Mouse (Mus musculus): Measurements from ENCODE around the gene Bdkrb2. TPM values are rescaled to one million over a fixed set of nuclear protein-coding genes. Genes with fewer than 3 reads are reported as not detected.
A peak's percentile ranks its signal among the peaks of the same experiment; 100 is the strongest.

Gene Bdkrb2
- polyA plus RNA-seq, 1 experiment from 2014 or later, result 0.66 TPM

DNA sequence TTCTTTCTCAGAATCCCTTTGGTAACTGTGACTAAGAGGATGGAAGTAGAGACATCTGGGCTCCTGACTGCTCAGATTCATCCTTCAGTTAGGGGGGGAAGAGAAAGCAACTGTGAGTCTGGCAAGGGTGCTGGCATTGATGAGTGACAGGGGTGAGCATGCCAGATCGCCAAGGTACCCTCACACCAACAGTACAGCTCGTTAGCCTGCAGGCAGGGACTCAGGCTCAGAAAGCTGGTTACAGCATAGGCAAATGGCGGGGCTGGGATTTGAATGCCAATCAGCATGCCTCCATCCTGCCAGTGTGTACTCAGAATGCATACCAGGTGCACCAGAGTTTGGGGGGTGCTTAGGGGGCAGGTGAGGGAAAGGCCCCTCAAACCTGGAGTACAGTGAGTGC lies 8.8 kb downstream of the Bdkrb2 start:
- ATAC-seq (ENCODE audit: low FRiP score, low read depth), result no peak
- Histone ChIP-seq H3K9me3 (no peaks in the 10 kb centered on the region), H3K36me3 (no peaks in the 10 kb centered on the region), H3K9ac (replicated peaks) (no peak overlapping the region), H3K4me3 (no peak overlapping the region), H3K27me3 (no peaks in the 10 kb centered on the region), H3K4me1 (no peaks in the 10 kb centered on the region), H3K27ac (replicated peaks) (no peak overlapping the region), H3K4me2 (replicated peaks) (no peak overlapping the region)
- 72% methylated on average over 3 of the region's 3 CpGs for WGBS

DNA sequence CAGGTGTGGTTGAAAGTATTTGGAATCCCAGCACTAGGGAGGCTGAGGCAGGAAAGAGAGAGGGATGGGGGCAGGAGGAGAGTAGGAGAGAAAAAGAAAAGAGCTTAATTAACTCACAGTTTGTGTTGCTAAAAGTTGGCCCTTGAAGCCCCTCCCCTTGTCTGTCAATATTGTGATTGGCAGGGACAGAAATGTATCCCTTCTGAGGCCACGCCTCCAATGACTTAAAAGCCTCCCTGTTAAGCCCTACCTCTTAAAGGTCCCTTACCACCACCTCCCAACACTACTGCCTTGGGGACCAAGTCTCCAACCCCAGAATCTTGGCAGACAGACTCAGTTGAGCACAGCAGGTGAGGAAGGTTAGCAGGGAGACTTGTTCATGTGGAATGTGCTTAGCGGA lies 9.6 kb downstream of the Bdkrb2 start:
- H3K36me3 ChIP-seq, result no peaks in the 10 kb centered on the region
- H3K4me2 ChIP-seq (replicated peaks), result no peak overlapping the region
- 79% methylated on average over 2 of the region's 2 CpGs for WGBS
- ATAC-seq (ENCODE audit: low FRiP score, low read depth), result no peak
- H3K9me3 ChIP-seq, result no peaks in the 10 kb centered on the region
- no peak overlapping the region for H3K9ac ChIP-seq (replicated peaks)
- H3K27me3 ChIP-seq, result no peaks in the 10 kb centered on the region
- no peaks in the 10 kb centered on the region for H3K4me1 ChIP-seq
- no peak overlapping the region for H3K27ac ChIP-seq (replicated peaks)
- H3K4me3 ChIP-seq, result no peak overlapping the region

DNA sequence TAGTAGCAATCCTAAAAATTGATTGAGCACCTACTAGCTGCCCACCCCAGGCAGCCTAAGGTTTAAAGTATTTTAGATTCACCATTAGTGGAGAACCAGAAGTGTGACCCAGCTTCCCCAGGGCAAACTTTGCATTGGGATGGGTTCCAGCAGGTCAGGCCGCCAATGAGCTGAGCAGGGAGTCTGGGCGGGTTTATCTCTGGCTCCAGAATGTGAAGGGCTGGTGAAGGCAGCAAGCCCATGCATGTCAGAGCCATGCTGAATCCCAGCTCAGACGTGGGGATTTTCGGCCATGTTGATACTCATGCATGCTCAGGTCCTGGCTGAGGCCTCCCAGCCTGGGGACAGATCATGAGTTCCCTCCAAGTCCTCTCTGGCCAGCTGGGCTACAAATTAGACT lies 11.3 kb downstream of the Bdkrb2 start:
- no peaks in the 10 kb centered on the region for H3K27me3 ChIP-seq
- no peak overlapping the region for H3K27ac ChIP-seq (replicated peaks)
- H3K4me1 ChIP-seq, result no peaks in the 10 kb centered on the region
- 91% methylated on average over 4 of the region's 4 CpGs for WGBS
- H3K4me2 ChIP-seq (replicated peaks), result no peak overlapping the region
- no peak overlapping the region for H3K9ac ChIP-seq (replicated peaks)
- no peak overlapping the region for H3K4me3 ChIP-seq
- ATAC-seq (ENCODE audit: low FRiP score, low read depth), result no peak
- no peaks in the 10 kb centered on the region for H3K9me3 ChIP-seq
- H3K36me3 ChIP-seq, result no peaks in the 10 kb centered on the region

DNA sequence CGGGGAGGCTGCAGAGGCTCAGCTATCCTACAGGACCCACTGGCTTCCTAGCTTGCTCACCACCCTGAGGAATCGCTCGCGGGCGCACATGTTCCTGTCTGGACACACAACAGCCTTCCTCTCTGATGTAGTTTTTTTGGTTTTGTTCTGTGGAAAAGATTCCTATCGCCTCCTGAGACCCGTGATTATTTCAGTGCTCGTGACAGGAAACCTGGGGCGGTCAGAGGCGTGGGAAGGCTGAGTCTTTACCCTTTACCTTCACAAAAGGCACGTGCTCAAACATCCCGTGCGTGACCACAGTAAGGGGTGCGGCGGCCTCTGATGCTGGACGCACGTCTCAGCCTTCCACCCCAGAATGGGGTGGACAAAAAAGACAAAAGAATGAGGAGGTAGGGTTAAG lies 17.5 kb downstream of the Bdkrb2 start:
- Histone ChIP-seq H3K9me3 (no peaks in the 10 kb centered on the region), H3K27me3 (no peaks in the 10 kb centered on the region; the same call in 1 of the 2 replicates), H3K9ac (replicated peaks) (no peak overlapping the region), H3K4me3 (no peak overlapping the region), H3K27ac (replicated peaks) (no peak overlapping the region), H3K4me1 (peaks cover 8% of the 10 kb centered on the region), H3K4me2 (replicated peaks) (no peak overlapping the region), H3K36me3 (no peaks in the 10 kb centered on the region)
- ATAC-seq (ENCODE audit: low FRiP score, low read depth), result no peak
- WGBS, result 77% methylated on average over 17 of the region's 17 CpGs

DNA sequence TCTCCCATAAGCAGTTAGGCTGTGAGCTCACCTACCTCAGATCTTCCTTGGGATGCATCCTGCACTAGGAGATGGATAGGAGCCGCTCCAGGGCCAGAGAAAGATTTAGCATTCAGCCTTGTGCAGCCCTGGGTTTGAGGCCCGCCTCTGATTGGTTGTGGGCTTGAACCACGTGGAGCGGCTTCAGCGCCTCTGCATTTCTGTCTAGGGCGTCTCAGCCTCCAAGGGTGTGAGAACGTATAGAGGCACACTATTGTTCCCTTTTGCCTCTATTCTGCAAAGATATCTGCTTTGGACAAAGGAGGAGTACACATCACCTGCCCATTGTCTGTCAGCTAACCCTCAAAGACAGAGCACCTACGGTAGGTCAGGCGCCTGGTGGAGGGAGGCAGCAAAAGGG lies 19.5 kb downstream of the Bdkrb2 start:
- Histone ChIP-seq H3K9me3 (no peaks in the 10 kb centered on the region), H3K4me3 (no peak overlapping the region), H3K4me1 (peaks cover 8% of the 10 kb centered on the region), H3K27me3 (peaks cover 10% of the 10 kb centered on the region), H3K9ac (replicated peaks) (no peak overlapping the region), H3K36me3 (no peaks in the 10 kb centered on the region), H3K4me2 (replicated peaks) (no peak overlapping the region), H3K27ac (replicated peaks) (no peak overlapping the region)
- ATAC-seq (ENCODE audit: low FRiP score, low read depth), result no peak
- 49% methylated on average over 9 of the region's 9 CpGs for WGBS

DNA sequence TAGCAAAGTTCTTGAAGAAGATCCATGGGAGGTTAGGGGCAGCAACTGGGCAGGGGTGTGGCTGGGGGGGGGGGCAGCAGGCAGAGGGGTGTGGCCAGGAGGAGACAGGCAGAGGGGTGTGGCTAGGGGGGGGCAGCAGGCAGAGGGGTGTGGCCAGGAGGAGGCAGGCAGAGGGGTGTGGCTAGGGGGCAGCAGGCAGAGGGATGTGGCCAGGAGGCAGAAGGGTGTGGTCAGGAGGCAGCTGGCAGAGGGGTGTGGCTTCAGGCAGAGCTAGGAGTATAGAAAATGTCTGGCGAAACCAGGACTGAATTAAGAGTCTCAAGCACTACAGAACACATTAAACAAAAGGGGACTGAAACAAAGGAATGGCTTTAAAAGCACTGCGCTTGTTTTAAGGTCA lies 20.5 kb downstream of the Bdkrb2 start:
- Histone ChIP-seq H3K36me3 (no peaks in the 10 kb centered on the region), H3K9ac (replicated peaks) (no peak overlapping the region), H3K4me1 (peaks cover 8% of the 10 kb centered on the region), H3K4me3 (no peak overlapping the region), H3K4me2 (replicated peaks) (no peak overlapping the region), H3K27ac (replicated peaks) (no peak overlapping the region), H3K27me3 (peaks cover 10% of the 10 kb centered on the region), H3K9me3 (no peaks in the 10 kb centered on the region)
- 20% methylated on average over 2 of the region's 2 CpGs for WGBS
- ATAC-seq (ENCODE audit: low FRiP score, low read depth), result peak; percentile 53; the same call in 1 of the 2 replicates

DNA sequence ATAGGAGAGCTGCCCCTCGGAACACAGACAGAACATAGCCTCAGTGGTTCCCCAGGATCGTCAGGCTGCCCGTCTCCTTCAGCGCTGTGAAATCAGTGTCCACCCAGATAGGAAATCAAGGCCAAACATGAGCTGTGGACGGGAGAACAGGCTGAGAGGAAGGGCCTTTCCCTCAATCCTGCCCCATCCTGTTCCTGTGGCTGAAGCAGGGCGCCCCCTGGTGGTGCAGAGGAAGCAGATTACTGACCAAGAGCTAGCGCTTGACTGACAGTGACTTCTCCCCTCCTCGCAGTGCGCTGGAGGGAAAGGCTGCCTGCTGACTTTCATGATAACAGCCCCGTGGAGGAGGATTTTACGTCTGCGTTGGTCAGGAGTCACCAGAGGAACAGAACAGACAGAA lies 21.8 kb downstream of the Bdkrb2 start:
- 18% methylated on average over 12 of the region's 12 CpGs for WGBS
- peaks cover 8% of the 10 kb centered on the region for H3K4me1 ChIP-seq
- H3K4me3 ChIP-seq, result no peak overlapping the region
- no peaks in the 10 kb centered on the region for H3K9me3 ChIP-seq
- no peak overlapping the region for H3K4me2 ChIP-seq (replicated peaks)
- peak; percentile 45 for ATAC-seq (ENCODE audit: low FRiP score, low read depth)
- H3K9ac ChIP-seq (replicated peaks), result no peak overlapping the region
- peaks cover 10% of the 10 kb centered on the region for H3K27me3 ChIP-seq
- H3K27ac ChIP-seq (replicated peaks), result no peak overlapping the region
- no peaks in the 10 kb centered on the region for H3K36me3 ChIP-seq

DNA sequence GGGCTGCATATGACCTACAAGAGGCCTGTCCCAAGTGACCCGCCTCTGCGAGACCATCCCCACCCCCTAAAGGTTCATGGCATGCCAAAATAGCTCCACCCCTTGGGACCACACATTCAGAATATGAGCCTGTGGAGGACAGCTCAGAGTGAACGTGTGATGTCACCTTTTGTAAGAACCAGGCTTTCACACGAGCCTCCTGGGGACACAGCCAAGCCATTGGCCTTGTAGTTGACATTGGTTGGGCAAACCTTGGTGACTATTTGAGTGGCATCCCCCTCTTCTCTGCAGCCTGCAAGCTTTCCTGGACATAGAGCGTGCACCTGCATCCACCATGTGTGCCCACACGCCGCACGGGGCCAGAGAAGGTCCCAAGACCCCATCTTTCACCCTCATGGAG lies 24.5 kb downstream of the Bdkrb2 start:
- Histone ChIP-seq H3K9me3 (no peaks in the 10 kb centered on the region), H3K36me3 (no peaks in the 10 kb centered on the region), H3K27ac (replicated peaks) (no peak overlapping the region), H3K27me3 (peaks cover 10% of the 10 kb centered on the region), H3K4me3 (no peak overlapping the region), H3K4me2 (replicated peaks) (no peak overlapping the region), H3K4me1 (peaks cover 8% of the 10 kb centered on the region), H3K9ac (replicated peaks) (no peak overlapping the region)
- no peak for ATAC-seq (ENCODE audit: low FRiP score, low read depth)
- WGBS, result 84% methylated on average over 8 of the region's 8 CpGs

DNA sequence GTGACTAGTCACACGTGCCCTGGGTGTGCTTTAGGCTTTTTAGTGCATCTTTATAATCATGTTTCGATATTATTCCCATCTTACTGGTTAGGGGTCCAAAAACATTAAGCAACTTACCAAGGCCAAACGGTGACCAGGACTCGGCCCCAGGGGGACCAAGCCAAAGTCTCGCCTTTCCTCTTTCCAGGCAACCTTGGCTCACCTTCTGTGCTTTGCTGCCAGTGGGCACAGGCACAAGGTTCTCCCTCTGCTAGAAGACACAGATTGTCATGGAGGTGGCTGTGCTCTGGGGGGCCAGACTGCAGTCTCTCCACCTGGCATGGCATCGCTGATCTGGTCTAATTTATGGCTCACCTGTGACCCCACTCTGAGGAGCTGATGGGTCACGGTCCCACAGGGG lies 27.8 kb downstream of the Bdkrb2 start:
- no peak overlapping the region for H3K4me2 ChIP-seq (replicated peaks)
- no peak overlapping the region for H3K9ac ChIP-seq (replicated peaks)
- no peaks in the 10 kb centered on the region for H3K36me3 ChIP-seq
- no peak overlapping the region for H3K27ac ChIP-seq (replicated peaks)
- no peak for ATAC-seq (ENCODE audit: low FRiP score, low read depth)
- no peaks in the 10 kb centered on the region for H3K9me3 ChIP-seq
- H3K4me3 ChIP-seq, result no peak overlapping the region
- peaks cover 10% of the 10 kb centered on the region for H3K27me3 ChIP-seq
- WGBS, result 89% methylated on average over 7 of the region's 7 CpGs
- H3K4me1 ChIP-seq, result no peaks in the 10 kb centered on the region

DNA sequence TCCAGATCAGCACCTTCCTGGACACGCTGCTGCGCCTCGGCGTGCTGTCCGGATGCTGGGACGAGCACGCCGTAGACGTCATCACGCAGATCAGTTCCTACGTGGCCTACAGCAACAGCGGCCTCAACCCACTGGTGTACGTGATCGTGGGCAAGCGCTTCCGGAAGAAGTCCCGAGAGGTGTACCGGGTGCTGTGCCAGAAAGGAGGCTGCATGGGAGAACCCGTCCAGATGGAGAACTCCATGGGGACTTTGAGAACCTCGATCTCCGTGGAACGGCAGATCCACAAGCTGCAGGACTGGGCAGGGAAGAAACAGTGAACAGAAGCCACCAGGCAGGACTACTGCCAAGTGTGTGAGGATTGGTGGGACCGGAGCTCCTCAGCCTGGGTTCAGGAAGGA lies 29.3 kb downstream of the Bdkrb2 start:
- WGBS, result 98% methylated on average over 23 of the region's 23 CpGs
- Histone ChIP-seq H3K36me3 (no peaks in the 10 kb centered on the region), H3K4me3 (no peak overlapping the region), H3K9me3 (no peaks in the 10 kb centered on the region), H3K4me1 (no peaks in the 10 kb centered on the region), H3K27me3 (no peaks in the 10 kb centered on the region), H3K27ac (replicated peaks) (no peak overlapping the region), H3K9ac (replicated peaks) (no peak overlapping the region), H3K4me2 (replicated peaks) (no peak overlapping the region)
- ATAC-seq (ENCODE audit: low FRiP score, low read depth), result no peak

DNA sequence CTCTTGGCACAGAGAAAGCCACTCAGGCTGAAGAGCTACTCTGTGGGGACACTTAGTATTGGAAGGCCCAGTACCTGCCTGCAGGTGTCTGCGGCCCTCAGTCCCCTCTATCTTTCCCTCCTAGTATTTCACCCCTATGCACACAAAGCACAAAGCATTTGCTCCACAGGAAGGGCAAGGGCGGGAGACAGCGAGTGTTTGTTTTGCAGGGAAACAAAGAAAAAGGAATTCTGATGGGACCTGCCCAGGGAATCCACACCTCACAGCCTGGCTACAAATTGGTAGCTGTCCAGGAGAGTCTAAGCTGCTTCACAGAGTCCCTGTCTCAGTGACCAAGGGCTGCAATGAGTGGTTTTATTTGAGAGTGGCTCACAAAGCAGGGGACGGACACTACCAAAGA lies 30.4 kb downstream of the Bdkrb2 start:
- Histone ChIP-seq H3K36me3 (no peaks in the 10 kb centered on the region), H3K4me3 (no peak overlapping the region), H3K27me3 (no peaks in the 10 kb centered on the region), H3K4me1 (no peaks in the 10 kb centered on the region), H3K27ac (replicated peaks) (no peak overlapping the region), H3K4me2 (replicated peaks) (no peak overlapping the region), H3K9me3 (no peaks in the 10 kb centered on the region), H3K9ac (replicated peaks) (no peak overlapping the region)
- ATAC-seq (ENCODE audit: low FRiP score, low read depth), result no peak
- 59% methylated on average over 4 of the region's 4 CpGs for WGBS

DNA sequence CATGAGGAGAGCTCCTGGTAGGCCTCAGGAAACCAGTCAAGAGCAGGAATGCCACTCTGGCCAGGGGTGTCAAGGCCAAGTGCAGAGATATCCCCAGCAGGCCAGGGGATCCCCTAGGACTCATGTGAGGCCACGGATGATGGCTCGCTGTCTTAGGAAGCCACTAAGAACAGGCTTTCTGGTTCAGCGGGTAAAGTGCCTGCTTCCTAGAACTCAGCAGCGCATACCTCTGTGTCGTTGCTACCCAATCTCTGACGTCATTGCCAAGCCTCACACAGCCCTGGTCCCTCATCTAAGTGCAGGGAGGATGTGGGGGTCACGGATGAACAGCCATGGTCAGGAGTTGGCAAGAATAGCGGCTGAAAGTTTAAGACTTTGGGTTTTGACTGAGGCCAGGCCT lies 34.1 kb downstream of the Bdkrb2 start:
- H3K27ac ChIP-seq (replicated peaks), result no peak overlapping the region
- no peak for ATAC-seq (ENCODE audit: low FRiP score, low read depth)
- H3K36me3 ChIP-seq, result no peaks in the 10 kb centered on the region
- H3K4me2 ChIP-seq (replicated peaks), result no peak overlapping the region
- no peaks in the 10 kb centered on the region for H3K9me3 ChIP-seq
- H3K4me1 ChIP-seq, result peaks cover 8% of the 10 kb centered on the region; the same call in 1 of the 2 replicates
- H3K4me3 ChIP-seq, result no peak overlapping the region
- WGBS, result 86% methylated on average over 8 of the region's 8 CpGs
- no peak overlapping the region for H3K9ac ChIP-seq (replicated peaks)
- peaks cover 15% of the 10 kb centered on the region for H3K27me3 ChIP-seq

DNA sequence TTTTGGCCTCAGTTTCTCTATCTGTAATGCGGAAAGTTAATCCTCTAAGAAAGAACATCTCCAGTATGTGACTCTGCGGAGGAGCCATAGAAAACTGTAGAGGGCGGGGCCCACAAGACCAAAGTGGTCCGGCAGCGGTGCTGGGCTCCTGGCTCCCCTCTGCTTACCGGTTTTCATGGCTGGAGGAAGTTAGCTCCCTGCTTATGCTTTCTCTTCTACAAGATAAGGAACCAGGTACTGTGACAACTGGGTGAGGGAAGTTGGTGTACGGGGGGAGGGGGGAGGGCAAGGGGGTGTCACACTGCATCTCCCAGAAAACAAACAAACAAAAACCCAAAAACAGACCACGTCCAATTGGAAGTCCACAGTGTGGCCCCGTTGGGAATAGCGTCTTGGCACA lies 35.5 kb downstream of the Bdkrb2 start:
- peaks cover 24% of the 10 kb centered on the region for H3K27me3 ChIP-seq
- WGBS, result 82% methylated on average over 10 of the region's 10 CpGs
- peaks cover 8% of the 10 kb centered on the region; the same call in 1 of the 2 replicates for H3K4me1 ChIP-seq
- ATAC-seq (ENCODE audit: low FRiP score, low read depth), result no peak
- no peak overlapping the region for H3K27ac ChIP-seq (replicated peaks)
- no peaks in the 10 kb centered on the region for H3K36me3 ChIP-seq
- H3K9ac ChIP-seq (replicated peaks), result no peak overlapping the region
- no peak overlapping the region for H3K4me2 ChIP-seq (replicated peaks)
- H3K9me3 ChIP-seq, result no peaks in the 10 kb centered on the region
- no peak overlapping the region for H3K4me3 ChIP-seq

Data from midbrain, embryonic 12.5 days (tissue).